Mouse (Mus musculus): ENCODE results near the gene Sparcl1.

The Sparcl1 gene

DNA sequence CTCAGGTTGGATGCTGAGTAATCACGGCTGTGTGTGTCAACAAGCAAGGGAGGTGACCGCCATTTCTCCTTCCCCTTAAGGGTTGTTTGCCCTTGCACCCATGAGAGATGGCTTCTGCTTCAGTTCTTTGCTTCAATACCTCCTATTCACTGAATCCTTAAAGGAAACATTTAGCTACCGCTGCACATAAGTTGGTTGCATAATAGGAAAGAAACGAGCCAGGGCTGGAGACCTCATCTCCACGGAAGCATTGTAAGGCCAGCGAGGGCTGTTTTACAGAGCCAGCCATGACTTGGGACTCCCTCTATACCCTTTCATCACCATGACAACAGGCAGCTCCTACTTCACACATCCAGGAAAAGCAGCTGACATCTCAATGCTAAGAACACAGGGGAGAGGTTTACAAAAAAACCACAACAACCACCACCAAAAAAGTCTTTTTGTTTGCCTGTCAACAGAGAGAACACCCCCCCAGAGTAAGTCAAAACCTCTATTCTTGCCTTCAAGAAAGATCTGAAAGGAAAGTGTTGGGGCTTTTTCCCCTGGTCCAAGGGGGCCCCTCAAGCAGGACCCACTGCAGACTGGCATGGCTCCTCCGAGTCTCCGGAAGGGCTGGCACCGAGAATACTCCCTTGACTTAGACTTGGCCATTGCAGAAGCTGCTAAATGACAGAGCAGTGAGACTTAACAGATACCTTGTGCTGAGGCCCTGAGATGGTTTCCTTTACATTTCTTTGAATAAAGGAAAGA is 3.2 kb downstream of the Sparcl1 start:
- DNase-seq (ENCODE audit: low read depth): no peak

GRCm38 (mm10) chr5:104109516-104109915 is 4.0 kb downstream of the Sparcl1 start:
- DNase-seq (ENCODE audit: low read depth): no peak

DNA sequence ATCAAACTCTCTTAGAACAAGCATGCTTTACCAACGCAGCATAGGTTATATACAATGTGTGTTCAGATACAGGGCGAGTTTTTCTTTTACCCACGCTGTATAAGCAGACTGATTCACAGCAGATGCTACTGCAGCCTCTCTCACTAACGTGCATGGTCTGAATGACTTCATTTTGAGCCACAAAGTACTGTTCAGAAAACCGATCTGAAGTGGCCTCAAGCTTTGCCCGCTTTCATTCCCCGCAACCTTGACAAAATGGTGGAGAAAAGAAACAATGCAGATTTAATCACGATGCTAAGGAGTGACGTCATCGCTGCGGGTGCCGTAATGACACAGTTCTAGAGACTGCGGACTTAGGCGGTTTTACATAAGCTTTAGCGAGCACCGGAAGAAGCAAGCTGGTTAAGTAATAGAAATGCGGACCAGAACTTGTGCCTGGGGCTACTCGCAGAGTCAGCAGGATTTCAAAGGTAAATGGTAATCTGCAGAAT is 4.6 kb downstream of the Sparcl1 start:
- no peak for DNase-seq (ENCODE audit: low read depth)

- DNase-seq (ENCODE audit: low read depth): no peak
Measured at GRCm38 (mm10) chr5:104108127-104108875, 5.2 kb downstream of the Sparcl1 start.

GRCm38 (mm10) chr5:104104111-104104510 is 9.4 kb downstream of the Sparcl1 start:
- no peak for DNase-seq (ENCODE audit: low read depth)

- no peak for DNase-seq (ENCODE audit: low read depth)
Measured at GRCm38 (mm10) chr5:104103171-104103570, 10.4 kb downstream of the Sparcl1 start.

DNA sequence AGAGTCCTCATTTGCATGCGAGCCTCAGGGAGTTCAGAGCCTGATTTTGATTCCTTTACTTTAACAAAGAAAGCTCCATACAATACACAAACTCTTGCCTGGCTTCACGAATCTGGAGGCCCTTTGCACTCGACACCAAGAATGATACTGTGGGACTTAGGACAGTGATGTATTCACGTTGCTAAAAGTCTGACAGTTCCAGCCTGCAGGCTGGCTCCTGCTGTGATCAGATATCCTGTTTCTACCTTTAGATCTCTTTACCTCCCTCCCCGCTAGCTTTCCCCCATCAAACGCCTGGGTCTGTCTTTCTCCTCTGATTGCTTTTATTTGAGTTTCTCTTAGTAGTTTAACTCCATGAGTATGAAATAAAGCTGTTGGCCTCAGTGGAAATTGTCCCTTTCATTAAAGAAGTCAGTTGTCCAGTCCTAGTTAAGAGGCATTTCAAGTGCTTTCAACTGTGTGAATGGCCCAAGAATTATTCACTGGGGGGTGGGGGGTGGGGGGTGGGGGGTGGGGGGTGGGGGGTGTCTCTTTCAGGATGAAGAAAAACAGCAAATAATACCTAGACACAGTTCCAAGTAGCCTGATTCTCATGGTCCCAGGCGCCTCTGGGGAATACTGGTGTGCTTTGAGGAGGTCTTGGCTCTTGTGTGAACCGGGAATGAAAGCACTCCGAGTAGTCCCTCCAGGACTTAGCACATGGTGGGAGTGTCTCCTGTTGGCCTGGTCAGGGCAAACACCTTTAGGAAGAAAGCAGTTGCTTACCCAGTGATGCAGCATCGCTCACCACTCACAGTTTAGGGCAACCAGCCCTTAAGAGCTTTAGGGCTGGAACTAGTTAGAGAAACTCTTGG is 11.6 kb downstream of the Sparcl1 start:
- peak; percentile 26 for DNase-seq (ENCODE audit: low read depth)

- DNase-seq (ENCODE audit: low read depth): no peak
Measured at GRCm38 (mm10) chr5:104096078-104096938, 17.2 kb downstream of the Sparcl1 start.

DNA sequence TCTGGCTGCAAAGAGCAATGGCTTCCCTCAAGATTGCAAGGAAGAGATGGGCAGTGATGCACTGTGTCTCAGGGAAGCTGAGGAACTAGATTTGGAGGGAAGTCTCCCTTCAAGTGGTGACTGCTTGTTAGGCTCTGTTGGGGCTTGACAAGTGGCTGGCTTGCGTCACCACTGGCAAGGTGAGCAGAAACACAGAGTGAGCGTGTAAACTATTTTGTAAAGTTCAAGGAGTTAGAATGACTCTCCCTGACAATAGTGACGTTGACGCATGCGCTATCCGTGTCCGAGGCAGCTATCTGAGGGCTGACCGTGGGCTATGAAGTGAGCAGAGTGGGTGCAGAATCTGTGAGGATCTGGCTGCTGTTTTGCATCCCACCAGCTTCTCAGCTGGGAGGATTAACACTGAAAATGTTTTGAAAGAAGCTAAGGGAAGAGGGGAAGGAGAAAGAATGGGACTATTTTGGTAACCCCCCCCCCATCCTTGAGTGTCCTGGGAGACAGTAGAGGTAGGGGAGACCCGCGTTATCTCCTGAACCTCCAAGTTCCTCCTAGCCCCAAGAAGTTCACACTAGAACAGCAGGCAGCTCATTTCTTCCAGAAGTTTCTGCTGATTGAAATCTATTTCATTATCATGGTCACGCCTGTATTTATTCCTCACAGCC is 18.0 kb downstream of the Sparcl1 start:
- DNase-seq (ENCODE audit: low read depth): no peak

DNA sequence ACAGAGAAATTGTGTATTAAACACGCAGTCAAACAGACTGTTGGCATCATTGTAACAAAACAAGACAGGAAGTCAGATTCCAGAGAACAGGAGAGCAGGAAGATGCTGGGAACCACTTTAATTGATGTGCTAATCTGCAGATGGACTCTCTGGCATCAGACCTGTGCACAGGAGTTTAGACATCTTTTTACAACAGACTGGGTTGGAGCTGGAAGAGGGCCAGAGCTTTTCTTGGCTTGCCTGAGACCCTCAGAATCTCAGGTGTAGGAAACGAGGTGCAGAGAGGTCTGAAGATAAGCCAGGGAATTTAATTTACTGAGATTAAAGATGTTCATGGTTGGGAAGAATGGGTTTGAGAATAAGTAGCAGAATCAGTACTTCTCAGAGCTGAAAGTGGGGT is 23.8 kb downstream of the Sparcl1 start:
- no peak for DNase-seq (ENCODE audit: low read depth)

DNA sequence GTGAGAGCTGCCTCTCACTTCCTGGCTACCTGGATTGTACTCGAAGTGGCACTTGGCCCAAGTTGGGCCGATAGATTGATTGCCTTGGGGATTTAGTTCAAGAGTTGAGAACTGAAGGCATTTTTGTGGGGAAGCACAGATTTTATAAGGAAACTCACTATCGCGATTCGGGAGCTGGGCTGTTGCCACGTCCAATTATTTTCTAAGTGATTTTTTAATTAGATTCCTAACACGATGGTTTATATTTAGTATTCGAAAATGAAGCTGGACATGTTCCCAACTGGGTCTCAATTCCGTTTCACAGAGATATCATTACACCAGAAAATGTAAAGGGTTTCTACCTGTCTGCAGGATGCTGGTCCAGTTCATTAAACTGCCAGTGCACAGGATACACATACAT is 28.2 kb downstream of the Sparcl1 start:
- DNase-seq (ENCODE audit: low read depth): no peak

GRCm38 (mm10) chr5:104080736-104081135 is 32.8 kb downstream of the Sparcl1 start:
- DNase-seq (ENCODE audit: low read depth): peak; percentile 58

DNA sequence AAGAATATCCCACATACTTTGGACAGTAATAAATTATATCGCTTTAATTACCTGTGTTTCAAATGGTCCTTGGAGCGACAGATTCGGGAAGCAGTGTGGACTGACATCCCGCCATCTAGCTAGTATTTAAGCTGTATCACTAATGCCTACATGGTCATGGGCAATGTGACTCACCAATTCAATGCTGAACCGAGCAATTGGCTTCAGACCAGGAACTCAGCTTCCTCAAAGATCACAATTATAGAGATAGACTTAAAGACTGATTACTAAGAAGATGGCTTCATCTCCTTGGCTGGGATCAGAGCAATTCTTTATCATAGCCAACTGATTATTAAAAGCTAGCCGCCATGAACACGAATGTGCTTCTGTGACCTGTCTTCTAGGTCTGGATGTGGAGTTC is 36.0 kb downstream of the Sparcl1 start, which contains the start of gene Gm17660:
TSS of gene Gm17660 (minus strand) at position 101 of the 400 bp plus-strand sequence.
- DNase-seq (ENCODE audit: low read depth): peak; percentile 31

DNA sequence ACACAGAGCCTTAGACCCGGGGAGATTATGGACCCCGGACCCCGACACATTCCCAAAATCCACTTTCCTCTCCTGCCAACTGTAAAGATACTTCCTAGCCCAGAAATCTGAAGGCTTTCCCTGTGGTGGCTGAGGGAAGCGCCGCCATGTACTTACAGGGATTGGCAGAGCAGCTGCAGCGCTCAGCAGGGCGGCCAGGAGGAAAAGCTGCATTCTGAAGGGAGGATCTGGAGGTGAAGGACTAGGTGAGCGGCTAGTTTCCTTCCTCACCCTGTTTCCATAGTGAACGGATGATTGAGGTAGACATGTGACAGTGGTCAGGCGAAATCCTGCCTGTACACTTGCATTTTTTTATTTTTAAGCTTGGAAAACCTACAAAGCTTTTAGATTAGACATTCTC is 37.2 kb downstream of the Sparcl1 start:
- no peak for DNase-seq (ENCODE audit: low read depth)

- peak; percentile 79 for DNase-seq (ENCODE audit: low read depth)
Measured at GRCm38 (mm10) chr5:104074388-104074787, 39.1 kb downstream of the Sparcl1 start.

- no peak for DNase-seq (ENCODE audit: low read depth)
Measured at GRCm38 (mm10) chr5:104073602-104074001, 39.9 kb downstream of the Sparcl1 start.

DNA sequence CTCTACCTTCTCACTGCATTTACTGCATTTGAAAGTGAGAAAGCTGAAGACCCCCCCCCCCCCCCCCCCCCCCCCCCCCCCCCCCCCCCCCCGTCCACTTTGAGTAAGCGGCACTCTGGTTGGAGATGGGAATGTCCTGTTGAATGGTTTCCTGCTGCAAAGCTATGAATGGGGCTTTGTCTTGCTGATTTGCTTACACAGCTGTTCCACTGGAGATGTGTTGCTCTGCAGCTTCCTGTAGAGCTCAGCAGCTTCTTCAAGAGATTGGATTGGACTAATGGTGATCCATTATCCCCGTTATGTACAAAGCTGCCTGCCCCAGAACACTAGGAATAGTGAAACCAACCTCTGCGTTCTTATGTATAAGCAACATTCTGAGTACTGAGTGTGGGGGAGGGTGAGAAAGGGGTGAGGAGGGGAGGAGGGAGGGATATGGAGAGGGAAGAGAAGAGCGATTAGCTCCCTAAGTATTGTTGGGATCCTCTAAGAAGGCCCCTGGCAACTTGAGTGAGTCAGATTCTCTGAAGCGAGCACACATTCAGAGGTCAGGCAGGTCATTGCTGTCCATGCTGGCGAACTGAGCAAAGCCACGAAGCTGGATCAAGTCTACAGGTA is 41.2 kb downstream of the Sparcl1 start:
- peak; percentile 49 for DNase-seq (ENCODE audit: low read depth)

DNA sequence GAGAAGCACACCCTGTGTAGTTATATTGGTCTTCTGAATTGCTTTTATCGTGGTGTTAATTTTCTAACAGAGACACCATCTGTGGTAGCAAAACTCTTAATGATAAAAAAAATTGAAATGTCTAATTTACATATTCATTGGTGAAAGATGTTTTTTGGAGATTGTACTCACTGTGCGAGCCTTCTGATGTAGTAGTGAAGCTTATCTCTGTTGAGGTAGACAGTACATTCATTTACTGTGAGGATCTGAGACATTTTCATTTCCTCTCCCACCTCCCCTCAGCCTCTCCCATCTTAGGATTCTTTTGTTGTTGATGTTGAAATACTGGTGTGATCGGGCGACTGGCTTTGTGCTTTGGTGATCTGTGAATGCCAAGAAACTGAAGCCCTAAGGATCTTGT is 42.5 kb downstream of the Sparcl1 start:
- DNase-seq (ENCODE audit: low read depth): no peak

DNA sequence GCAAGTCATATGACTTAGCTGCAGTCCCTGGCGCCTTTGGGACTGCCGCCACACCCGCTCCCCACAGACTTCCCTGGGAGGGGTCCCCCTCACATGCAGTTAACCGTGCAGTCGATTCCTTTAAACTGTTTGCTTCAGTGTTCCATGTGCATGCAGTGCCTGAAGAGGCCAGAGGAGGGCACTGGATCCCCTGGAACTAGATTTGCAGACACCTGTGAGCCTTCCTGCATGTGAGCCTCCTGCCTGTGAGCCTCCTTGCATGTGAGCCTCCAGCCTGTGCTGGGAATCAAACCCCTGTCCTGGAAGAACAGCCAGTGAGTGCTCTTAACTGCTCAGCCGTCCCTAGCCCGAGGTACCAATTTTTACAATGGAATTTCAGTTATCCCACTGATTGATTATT is 44.8 kb downstream of the Sparcl1 start:
- DNase-seq (ENCODE audit: low read depth): no peak

Measured in NIH3T3 (cell line).